Mouse (Mus musculus) forebrain, embryonic 16.5 days (tissue): Measurements from ENCODE around the gene Sbpl. TPM values are rescaled to one million over a fixed set of nuclear protein-coding genes. Genes with fewer than 3 reads are reported as not detected.

Source experiments
- ATAC-seq: fragments of 200-750 bp; cut with Nextera tagmentation; 2 replicates; pipeline ENCODE4 v1.8.0; 2017; ENCODE audit warnings: mild to moderate bottlenecking, moderate library complexity
- H3K27ac ChIP-seq: fragments of 300-500 bp; sonication (generic); 2 replicates; pipeline ENCODE4 v1.5.1; 2014; ENCODE audit warnings: low read length, control low read depth
- H3K27me3 ChIP-seq: fragments of 300-500 bp; sonication (generic); replicated peaks from 2 replicates; pipeline ENCODE4 v1.6.1; 2014; ENCODE audit warnings: low read length; ENCODE audit not compliant: control insufficient read depth, insufficient read depth
- H3K36me3 ChIP-seq: fragments of 300-500 bp; sonication (generic); 2 replicates; pipeline ENCODE4 v1.6.1; 2014; ENCODE audit not compliant: control insufficient read depth, insufficient read depth
- H3K4me1 ChIP-seq: fragments of 300-500 bp; sonication (generic); replicated peaks from 2 replicates; pipeline ENCODE4 v1.6.1; 2014; ENCODE audit warnings: low read length; ENCODE audit not compliant: control insufficient read depth, insufficient read depth
- H3K4me2 ChIP-seq: fragments of 300-500 bp; sonication (generic); 2 replicates; pipeline ENCODE4 v1.6.1; 2014; ENCODE audit warnings: mild to moderate bottlenecking, low read length, control low read depth
- H3K4me3 ChIP-seq: fragments of 300-500 bp; sonication (generic); replicated peaks from 2 replicates; pipeline ENCODE4 v1.5.1; 2014; ENCODE audit warnings: mild to moderate bottlenecking, low read length, control low read depth
- H3K9ac ChIP-seq: fragments of 300-500 bp; sonication (generic); replicated peaks from 2 replicates; pipeline ENCODE4 v1.6.1; 2014; ENCODE audit warnings: low read depth, low read length, control low read depth
- H3K9me3 ChIP-seq: fragments of 300-500 bp; sonication (generic); 2 replicates; pipeline ENCODE4 v1.6.1; 2016; ENCODE audit warnings: low read length; ENCODE audit not compliant: control insufficient read depth
- WGBS: fragments of 180-500 bp; shearing (Covaris S2); extraction: QIAGEN DNeasy Blood & Tissue Kit; methylation state at CpG from one replicate; pipeline ENCODE4 v1.1.7; 2014; 5-methylcytosine and 5-hydroxymethylcytosine counted together
- polyA plus RNA-seq: library from polyadenylated mRNA; unstranded; fragments of >200 nt; fragmentation: Nextera tagmentation; extraction: Ambion mirVana; gene quantifications from 2 replicates; pipeline ENCODE4 v1.2.1, GENCODE M21; 2015

Gene Sbpl
- polyA plus RNA-seq, 1 experiment from 2014 or later = not detected

- 37% methylated on average over 2 of the region's 2 CpGs for WGBS
- H3K9me3 ChIP-seq = no peaks in the 10 kb centered on the region
- H3K9ac ChIP-seq = no peak overlapping the region
- H3K27me3 ChIP-seq = no peaks in the 10 kb centered on the region
- H3K36me3 ChIP-seq = no peaks in the 10 kb centered on the region
- no peak overlapping the region for H3K4me3 ChIP-seq
- H3K4me2 ChIP-seq = no peak overlapping the region
- no peak overlapping the region for H3K27ac ChIP-seq
- ATAC-seq = no peak
- peaks cover 6% of the 10 kb centered on the region for H3K4me1 ChIP-seq
Observed at GRCm38 (mm10) chr17:23989802-23990201, 34.7 kb upstream of the Sbpl start.

GRCm38 (mm10) chr17:23984989-23985388 is 29.9 kb upstream of the Sbpl start:
- Histone ChIP-seq H3K36me3 (no peaks in the 10 kb centered on the region), H3K27me3 (no peaks in the 10 kb centered on the region), H3K4me3 (no peak overlapping the region), H3K9me3 (no peaks in the 10 kb centered on the region), H3K4me2 (no peak overlapping the region), H3K27ac (no peak overlapping the region), H3K9ac (no peak overlapping the region), H3K4me1 (no peaks in the 10 kb centered on the region)
- 77% methylated on average over 1 of the region's 1 CpGs for WGBS
- ATAC-seq = no peak

- Histone ChIP-seq H3K27ac (no peak overlapping the region), H3K4me1 (no peaks in the 10 kb centered on the region), H3K4me3 (no peak overlapping the region), H3K27me3 (no peaks in the 10 kb centered on the region), H3K36me3 (no peaks in the 10 kb centered on the region), H3K9ac (no peak overlapping the region), H3K9me3 (no peaks in the 10 kb centered on the region), H3K4me2 (no peak overlapping the region)
- 74% methylated on average over 4 of the region's 4 CpGs for WGBS
- no peak for ATAC-seq
Observed at GRCm38 (mm10) chr17:23982912-23983311, 27.8 kb upstream of the Sbpl start.

GRCm38 (mm10) chr17:23980297-23980909 is 25.3 kb upstream of the Sbpl start, which contains the start of gene Prss30:
TSS of gene Prss30 (minus strand) at chr17:23980566.
- H3K4me2 ChIP-seq = no peak within 1 kb of the TSS
- 84% methylated on average over 10 of the region's 10 CpGs for WGBS
- no peak within 1 kb of the TSS for H3K4me3 ChIP-seq
- no peak within 1 kb of the TSS for H3K9ac ChIP-seq
- ATAC-seq = no peak
- H3K36me3 ChIP-seq = no peaks in the 10 kb centered on the region
- H3K4me1 ChIP-seq = no peaks in the 10 kb centered on the region
- H3K27me3 ChIP-seq = no peaks in the 10 kb centered on the region
- no peaks in the 10 kb centered on the region for H3K9me3 ChIP-seq
- H3K27ac ChIP-seq = no peak within 1 kb of the TSS

- Histone ChIP-seq H3K4me3 (no peak overlapping the region), H3K36me3 (no peaks in the 10 kb centered on the region)
- 81% methylated on average over 3 of the region's 3 CpGs for WGBS
Observed at GRCm38 (mm10) chr17:23979471-23979870, 24.4 kb upstream of the Sbpl start.

GRCm38 (mm10) chr17:23976665-23977064 is 21.6 kb upstream of the Sbpl start:
- Histone ChIP-seq H3K27me3 (no peaks in the 10 kb centered on the region), H3K36me3 (no peaks in the 10 kb centered on the region), H3K9me3 (no peaks in the 10 kb centered on the region), H3K27ac (no peak overlapping the region), H3K4me3 (no peak overlapping the region), H3K4me1 (no peaks in the 10 kb centered on the region), H3K9ac (no peak overlapping the region), H3K4me2 (no peak overlapping the region)
- 72% methylated on average over 4 of the region's 4 CpGs for WGBS
- ATAC-seq = no peak

More at GRCm38 (mm10) chr17:23979471-23979870, 24.4 kb upstream of the Sbpl start:
- H3K27ac ChIP-seq = no peak overlapping the region
- H3K27me3 ChIP-seq = no peaks in the 10 kb centered on the region
- H3K4me1 ChIP-seq = no peaks in the 10 kb centered on the region
- no peak overlapping the region for H3K4me2 ChIP-seq
- H3K9ac ChIP-seq = no peak overlapping the region
- ATAC-seq = no peak
- H3K9me3 ChIP-seq = no peaks in the 10 kb centered on the region

GRCm38 (mm10) chr17:23971315-23971714 is 16.2 kb upstream of the Sbpl start:
- Histone ChIP-seq H3K27ac (no peak overlapping the region), H3K4me1 (no peaks in the 10 kb centered on the region), H3K4me2 (no peak overlapping the region), H3K27me3 (no peaks in the 10 kb centered on the region), H3K4me3 (no peak overlapping the region), H3K9ac (no peak overlapping the region), H3K9me3 (no peaks in the 10 kb centered on the region), H3K36me3 (no peaks in the 10 kb centered on the region)
- no peak for ATAC-seq
- 82% methylated on average over 9 of the region's 9 CpGs for WGBS

GRCm38 (mm10) chr17:23969231-23969630 is 14.2 kb upstream of the Sbpl start:
- WGBS = 3% methylated on average over 1 of the region's 1 CpGs

GRCm38 (mm10) chr17:23968780-23969179 is 13.7 kb upstream of the Sbpl start:
- H3K4me2 ChIP-seq = no peak overlapping the region
- H3K27ac ChIP-seq = no peak overlapping the region
- no peak for ATAC-seq
- peaks cover 3% of the 10 kb centered on the region; the same call in 1 of the 2 replicates for H3K4me1 ChIP-seq
- H3K9me3 ChIP-seq = no peaks in the 10 kb centered on the region
- H3K36me3 ChIP-seq = no peaks in the 10 kb centered on the region
- H3K4me3 ChIP-seq = no peak overlapping the region
- no peak overlapping the region for H3K9ac ChIP-seq
- no peaks in the 10 kb centered on the region for H3K27me3 ChIP-seq
- 56% methylated on average over 2 of the region's 2 CpGs for WGBS

More at GRCm38 (mm10) chr17:23969231-23969630, 14.2 kb upstream of the Sbpl start:
- H3K27me3 ChIP-seq = no peaks in the 10 kb centered on the region
- no peak overlapping the region for H3K4me2 ChIP-seq
- H3K4me1 ChIP-seq = peaks cover 3% of the 10 kb centered on the region; the same call in 1 of the 2 replicates
- no peak for ATAC-seq
- no peaks in the 10 kb centered on the region for H3K36me3 ChIP-seq
- no peaks in the 10 kb centered on the region for H3K9me3 ChIP-seq
- no peak overlapping the region for H3K9ac ChIP-seq
- H3K4me3 ChIP-seq = no peak overlapping the region
- no peak overlapping the region for H3K27ac ChIP-seq
